In genomic region chr6:107474125-107474524, GRCm38 (mm10) we compare ENCODE assay signal across 10 mouse cellular contexts.
"Had no signal": no experiment of that assay in that cellular context is flagged by ENCODE, and none has a peak within 500 bp of the region (broad histone marks: within the 10 kb centered on the region; RNA-seq: fewer than 3 reads in every experiment).

No protein-coding gene starts in this region.

- H3K9ac ChIP-seq: limb, embryonic 15.5 days; liver, embryonic 12.5 days; lung, embryonic 15.5 days; midbrain, embryonic 12.5 days; neural tube, embryonic 12.5 days had no signal

- H3K4me3 ChIP-seq: layer of hippocampus, adult 2 months; limb, embryonic 15.5 days; liver, embryonic 12.5 days; lung, embryonic 15.5 days; midbrain, embryonic 12.5 days; neural tube, embryonic 12.5 days had no signal

- H3K4me2 ChIP-seq: limb, embryonic 15.5 days; liver, embryonic 12.5 days; lung, embryonic 15.5 days; midbrain, embryonic 12.5 days; neural tube, embryonic 12.5 days had no signal

- DNase-seq: kidney, adult 8-10 months; kidney, postnatal 4 days; right cerebral cortex, postnatal 14 days; thymus, postnatal 36 days had no signal

- H3K9me3 ChIP-seq: limb, embryonic 15.5 days; liver, embryonic 12.5 days; lung, embryonic 15.5 days; midbrain, embryonic 12.5 days; neural tube, embryonic 12.5 days had no signal

- H3K27ac ChIP-seq: layer of hippocampus, adult 2 months; limb, embryonic 15.5 days; liver, embryonic 12.5 days; lung, embryonic 15.5 days; midbrain, embryonic 12.5 days; neural tube, embryonic 12.5 days had no signal

- H3K36me3 ChIP-seq: limb, embryonic 15.5 days; liver, embryonic 12.5 days; lung, embryonic 15.5 days; midbrain, embryonic 12.5 days; neural tube, embryonic 12.5 days had no signal

- H3K27me3 ChIP-seq: limb, embryonic 15.5 days; liver, embryonic 12.5 days; lung, embryonic 15.5 days; midbrain, embryonic 12.5 days; neural tube, embryonic 12.5 days had no signal

- H3K4me1 ChIP-seq: limb, embryonic 15.5 days; liver, embryonic 12.5 days; lung, embryonic 15.5 days; midbrain, embryonic 12.5 days; neural tube, embryonic 12.5 days had no signal

- ATAC-seq: liver, embryonic 12.5 days had no signal
